Mouse (Mus musculus) heart, embryonic 16.5 days (tissue): ENCODE data around the gene Cd248. TPM values are rescaled to one million over a fixed set of nuclear protein-coding genes. Genes with fewer than 3 reads are reported as not detected.

Experiments
- ATAC-seq: fragments of 200-750 bp; cut with Nextera tagmentation; replicated peaks from 2 replicates; pipeline ENCODE4 v1.8.0; 2017; ENCODE audit warnings: moderate number of reproducible peaks; ENCODE audit not compliant: insufficient read depth, low FRiP score; ENCODE audit errors: extremely low read depth
- H3K27ac ChIP-seq: fragments of 300-500 bp; sonication (generic); 2 replicates; pipeline ENCODE4 v1.5.1; 2014; ENCODE audit warnings: mild to moderate bottlenecking, low read length, control low read depth, moderate library complexity
- H3K27me3 ChIP-seq: fragments of 300-500 bp; sonication (generic); 2 replicates; pipeline ENCODE4 v1.6.1; 2014; ENCODE audit warnings: low read length, mixed read lengths; ENCODE audit not compliant: control insufficient read depth, insufficient read depth
- H3K36me3 ChIP-seq: fragments of 300-500 bp; sonication (generic); 2 replicates; pipeline ENCODE4 v1.6.1; 2014; ENCODE audit not compliant: control insufficient read depth, insufficient read depth
- H3K4me1 ChIP-seq: fragments of 300-500 bp; sonication (generic); 2 replicates; pipeline ENCODE4 v1.6.1; 2014; ENCODE audit warnings: low read length, mixed read lengths; ENCODE audit not compliant: control insufficient read depth, insufficient read depth
- H3K4me2 ChIP-seq: fragments of 300-500 bp; sonication (generic); 2 replicates; pipeline ENCODE4 v1.6.1; 2014; ENCODE audit warnings: low read depth, mild to moderate bottlenecking, control low read depth, low read length
- H3K4me3 ChIP-seq: fragments of 300-500 bp; sonication (generic); 2 replicates; pipeline ENCODE4 v1.5.1; 2014; ENCODE audit warnings: mild to moderate bottlenecking, control low read depth, low read length
- H3K9ac ChIP-seq: fragments of 300-500 bp; sonication (generic); 2 replicates; pipeline ENCODE4 v1.6.1; 2014; ENCODE audit warnings: low read length, control low read depth
- H3K9me3 ChIP-seq: fragments of 300-500 bp; sonication (generic); replicated peaks from 2 replicates; pipeline ENCODE4 v1.6.1; 2016; ENCODE audit warnings: low read length; ENCODE audit not compliant: control insufficient read depth
- WGBS: fragments of 180-500 bp; shearing (Covaris S2); extraction: QIAGEN DNeasy Blood & Tissue Kit; methylation state at CpG from one replicate; pipeline ENCODE4 v1.1.7; 2014; 5-methylcytosine and 5-hydroxymethylcytosine counted together
- polyA plus RNA-seq: library from polyadenylated mRNA; unstranded; fragments of >200 nt; fragmentation: Nextera tagmentation; extraction: Ambion mirVana; gene quantifications from 2 replicates; pipeline ENCODE4 v1.2.1, GENCODE M21; 2015

Gene Cd248
- polyA plus RNA-seq, 1 experiment from 2014 or later: 23.4 TPM

DNA sequence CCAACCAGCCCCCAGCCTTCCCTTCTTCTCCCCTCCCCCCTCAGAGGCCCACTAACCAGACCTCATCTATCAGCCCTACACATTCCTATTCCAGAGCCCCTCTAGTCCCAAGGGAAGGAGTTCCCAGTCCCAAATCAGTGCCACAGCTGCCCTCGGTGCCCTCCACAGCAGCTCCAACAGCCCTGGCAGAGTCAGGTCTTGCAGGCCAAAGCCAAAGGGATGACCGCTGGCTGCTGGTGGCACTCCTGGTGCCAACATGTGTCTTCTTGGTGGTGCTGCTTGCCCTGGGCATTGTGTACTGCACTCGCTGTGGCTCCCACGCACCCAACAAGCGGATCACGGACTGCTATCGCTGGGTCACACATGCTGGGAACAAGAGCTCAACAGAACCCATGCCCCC lies 2.1 kb downstream of the Cd248 start:
- no peak overlapping the region for H3K9ac ChIP-seq
- H3K9me3 ChIP-seq: no peaks in the 10 kb centered on the region

DNA sequence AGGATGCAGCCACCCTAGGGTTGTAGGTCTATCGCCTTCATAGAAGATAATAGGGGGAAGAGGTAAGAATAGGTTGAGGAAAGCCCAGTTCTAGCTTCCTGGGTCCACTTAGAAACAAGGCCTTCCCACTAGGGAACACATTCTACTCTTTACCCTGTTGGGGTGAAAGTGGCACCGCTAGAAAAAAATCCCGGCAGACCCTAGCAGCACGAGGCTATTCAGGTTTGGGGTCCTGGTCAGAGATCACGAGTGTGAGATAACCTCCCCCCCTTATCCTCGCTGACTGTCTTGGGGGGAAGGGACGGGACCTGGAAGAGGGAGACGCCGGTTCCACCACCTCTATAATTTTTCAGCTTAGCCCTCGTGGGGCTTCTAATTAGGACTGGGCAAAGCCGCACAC lies 3.2 kb downstream of the Cd248 start:
- 23% methylated on average over 11 of the region's 11 CpGs for WGBS
- no peaks in the 10 kb centered on the region for H3K9me3 ChIP-seq
- peak overlapping the region; percentile 59 for H3K4me3 ChIP-seq
- peak overlapping the region; percentile 43 for H3K27ac ChIP-seq
- H3K9ac ChIP-seq: peak overlapping the region; percentile 69
- ATAC-seq: no peak
- peaks cover 24% of the 10 kb centered on the region for H3K4me1 ChIP-seq
- H3K27me3 ChIP-seq: peaks cover 22% of the 10 kb centered on the region
- no peaks in the 10 kb centered on the region for H3K36me3 ChIP-seq
- H3K4me2 ChIP-seq: peak overlapping the region; percentile 65

More for the DNA sequence above, 2.1 kb downstream of the Cd248 start:
- no peaks in the 10 kb centered on the region for H3K36me3 ChIP-seq
- H3K4me1 ChIP-seq: peaks cover 24% of the 10 kb centered on the region
- H3K4me2 ChIP-seq: peak overlapping the region; percentile 95
- no peak for ATAC-seq
- 77% methylated on average over 7 of the region's 7 CpGs for WGBS
- H3K27ac ChIP-seq: no peak overlapping the region
- H3K4me3 ChIP-seq: no peak overlapping the region
- H3K27me3 ChIP-seq: peaks cover 22% of the 10 kb centered on the region

DNA sequence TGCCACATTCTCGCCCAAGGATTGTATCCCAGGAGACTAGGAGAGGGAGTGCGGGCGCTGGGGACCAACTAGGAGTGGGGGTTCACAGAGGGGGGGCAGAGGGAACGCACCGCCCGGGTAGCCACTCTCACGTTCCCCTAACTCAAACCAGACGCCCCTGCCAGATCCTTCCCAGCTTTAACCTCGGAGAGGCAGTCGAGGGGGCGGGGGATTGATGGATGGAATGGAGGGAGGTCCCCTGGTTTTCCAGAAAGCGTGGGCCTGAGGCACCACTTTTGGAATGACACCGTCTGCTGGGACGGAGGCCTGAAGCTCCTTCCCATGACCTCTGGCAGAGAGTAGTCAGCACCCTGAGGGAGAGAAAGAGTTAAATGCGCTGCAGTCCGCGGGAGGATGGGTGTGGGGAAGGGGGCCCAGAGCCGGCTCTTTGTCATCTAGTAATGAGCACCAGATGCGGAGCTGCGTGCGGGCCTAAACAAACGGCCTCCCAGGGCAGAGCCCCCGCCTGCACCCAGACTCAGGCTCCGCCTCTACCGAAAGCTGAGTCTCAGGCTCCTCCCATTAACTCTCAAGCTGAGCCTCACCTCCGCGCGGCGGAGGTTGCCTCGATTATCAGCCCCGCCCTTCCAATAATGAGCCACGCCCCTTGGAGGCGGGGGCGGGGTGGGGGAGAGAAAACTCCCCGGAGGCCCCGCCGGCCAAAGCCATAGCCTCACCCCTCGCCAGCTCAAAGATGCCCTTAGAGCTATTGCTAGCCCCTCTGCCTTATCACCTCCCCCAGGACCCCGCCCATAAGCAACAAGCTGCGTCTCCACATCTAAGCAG lies 3.9 kb downstream of the Cd248 start:
- H3K36me3 ChIP-seq: no peaks in the 10 kb centered on the region
- peak; percentile 75 for ATAC-seq
- H3K4me1 ChIP-seq: peaks cover 23% of the 10 kb centered on the region
- peak overlapping the region; percentile 65 for H3K4me2 ChIP-seq
- peak overlapping the region; percentile 59 for H3K4me3 ChIP-seq
- peak overlapping the region; percentile 43 for H3K27ac ChIP-seq
- 3% methylated on average over 40 of the region's 40 CpGs for WGBS
- no peaks in the 10 kb centered on the region for H3K9me3 ChIP-seq
- peak overlapping the region; percentile 69 for H3K9ac ChIP-seq
- H3K27me3 ChIP-seq: peaks cover 22% of the 10 kb centered on the region

DNA sequence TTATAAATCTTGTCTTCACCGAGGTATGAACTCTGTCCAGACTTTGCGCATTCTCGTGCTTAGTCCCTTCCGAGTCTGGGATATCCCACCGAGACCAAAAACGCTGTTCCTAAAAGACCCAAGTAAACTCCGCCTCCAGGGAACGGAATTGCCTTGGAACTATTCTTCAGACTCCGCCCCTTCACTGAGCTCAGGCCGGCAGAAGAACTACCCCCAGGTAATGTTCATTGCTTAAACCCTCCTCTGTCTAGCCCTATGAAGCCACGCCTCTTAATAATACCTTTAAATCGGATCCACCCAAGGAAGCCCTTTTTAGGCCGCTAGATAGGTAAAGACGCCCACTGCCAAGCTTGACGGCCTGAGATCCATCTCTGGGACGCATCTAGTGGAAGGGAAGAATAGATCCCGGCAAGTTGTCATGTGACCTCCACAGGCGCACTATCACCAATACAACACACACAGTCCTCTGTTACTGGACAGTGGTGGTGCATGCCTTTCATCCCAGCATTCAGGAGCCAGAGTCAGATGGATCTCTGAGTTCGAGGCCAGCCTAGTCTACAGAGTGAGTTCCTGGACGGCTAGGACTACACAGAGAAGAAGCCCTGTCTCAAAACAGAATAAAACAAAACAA lies 4.6 kb downstream of the Cd248 start:
- no peaks in the 10 kb centered on the region for H3K36me3 ChIP-seq
- H3K4me1 ChIP-seq: peaks cover 16% of the 10 kb centered on the region
- 0 out of 2 replicates have a peak overlapping the region, but pooled peaks have one; percentile 3 for H3K9ac ChIP-seq
- H3K4me3 ChIP-seq: peak overlapping the region; percentile 59
- H3K9me3 ChIP-seq: no peaks in the 10 kb centered on the region
- H3K27ac ChIP-seq: peak overlapping the region; percentile 15; the same call in 1 of the 2 replicates
- peaks cover 22% of the 10 kb centered on the region for H3K27me3 ChIP-seq
- no peak for ATAC-seq
- peak overlapping the region; percentile 65 for H3K4me2 ChIP-seq
- 2% methylated on average over 20 of the region's 20 CpGs for WGBS

DNA sequence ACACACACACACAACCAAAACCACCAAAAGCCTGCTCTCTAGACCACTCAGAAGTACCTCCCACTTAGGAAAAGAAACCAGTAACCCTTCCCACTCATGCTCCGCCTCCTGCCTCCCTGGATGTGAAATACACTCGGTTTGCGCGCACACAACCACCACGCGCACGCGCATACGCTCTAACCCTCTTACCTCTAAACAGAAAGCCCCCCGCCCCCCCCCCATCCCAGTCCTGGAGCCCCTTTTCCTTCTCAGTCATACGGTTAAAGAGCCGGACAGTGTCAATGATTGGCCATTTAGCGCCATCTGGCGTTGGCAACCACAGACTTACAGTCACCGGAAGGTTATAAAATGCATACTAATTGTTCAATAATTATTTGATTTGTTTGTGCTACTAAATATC lies 5.2 kb downstream of the Cd248 start:
- H3K9ac ChIP-seq: no peak overlapping the region
- under 1% methylated on average over 15 of the region's 15 CpGs for WGBS
- H3K4me2 ChIP-seq: peak overlapping the region; percentile 65
- no peaks in the 10 kb centered on the region for H3K36me3 ChIP-seq
- peak overlapping the region; percentile 59 for H3K4me3 ChIP-seq
- H3K4me1 ChIP-seq: peaks cover 14% of the 10 kb centered on the region
- ATAC-seq: no peak
- no peak overlapping the region for H3K27ac ChIP-seq
- no peaks in the 10 kb centered on the region for H3K9me3 ChIP-seq
- H3K27me3 ChIP-seq: peaks cover 22% of the 10 kb centered on the region

DNA sequence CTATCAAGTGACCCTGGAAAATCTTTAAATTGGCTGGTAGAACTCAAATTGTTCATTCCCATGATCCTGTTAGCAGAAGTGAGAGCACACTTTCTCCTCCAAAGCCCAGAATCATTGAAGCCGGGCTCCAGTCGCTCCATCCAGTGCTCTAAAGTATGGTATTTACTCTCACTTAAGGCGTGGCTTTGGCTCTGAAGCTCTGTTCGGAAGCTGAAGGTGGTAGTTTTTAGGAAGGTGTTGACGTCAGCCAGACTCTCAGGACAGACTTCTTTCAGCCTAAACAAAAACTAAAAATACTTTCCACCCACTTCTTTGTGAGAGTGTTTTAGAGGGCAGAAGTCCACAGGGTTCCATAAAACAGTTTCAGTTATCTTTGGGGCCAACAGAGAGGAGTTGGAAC lies 5.6 kb downstream of the Cd248 start:
- no peak overlapping the region for H3K9ac ChIP-seq
- H3K27me3 ChIP-seq: peaks cover 21% of the 10 kb centered on the region
- H3K4me3 ChIP-seq: no peak overlapping the region
- no peak overlapping the region for H3K27ac ChIP-seq
- WGBS: 32% methylated on average over 5 of the region's 5 CpGs
- no peak for ATAC-seq
- peaks cover 9% of the 10 kb centered on the region for H3K4me1 ChIP-seq
- H3K4me2 ChIP-seq: no peak overlapping the region
- H3K36me3 ChIP-seq: no peaks in the 10 kb centered on the region
- H3K9me3 ChIP-seq: no peaks in the 10 kb centered on the region

DNA sequence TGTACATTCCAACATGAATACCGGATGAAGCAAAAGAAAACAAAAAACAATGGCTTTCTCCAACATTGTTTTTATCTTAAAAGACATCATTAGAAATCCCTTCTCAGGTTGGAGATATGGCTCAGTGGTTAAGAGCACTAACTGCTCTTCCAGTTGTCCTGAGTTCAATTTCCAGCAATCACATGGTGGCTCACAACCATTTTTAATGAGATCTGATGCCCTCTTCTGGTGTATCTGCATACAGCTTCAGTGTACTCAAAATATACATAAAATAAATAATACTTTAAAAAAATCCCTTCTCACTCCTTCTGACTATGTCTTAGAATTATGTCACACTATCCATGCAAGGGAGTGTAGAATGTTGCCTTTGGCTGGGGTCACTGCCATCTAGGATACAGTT lies 11.4 kb downstream of the Cd248 start:
- no peak overlapping the region for H3K4me2 ChIP-seq
- H3K27ac ChIP-seq: no peak overlapping the region
- peaks cover 42% of the 10 kb centered on the region for H3K27me3 ChIP-seq
- no peak overlapping the region for H3K4me3 ChIP-seq
- H3K9ac ChIP-seq: no peak overlapping the region
- H3K4me1 ChIP-seq: no peaks in the 10 kb centered on the region
- no peaks in the 10 kb centered on the region for H3K36me3 ChIP-seq
- 88% methylated on average over 1 of the region's 1 CpGs for WGBS
- H3K9me3 ChIP-seq: no peaks in the 10 kb centered on the region
- ATAC-seq: no peak

DNA sequence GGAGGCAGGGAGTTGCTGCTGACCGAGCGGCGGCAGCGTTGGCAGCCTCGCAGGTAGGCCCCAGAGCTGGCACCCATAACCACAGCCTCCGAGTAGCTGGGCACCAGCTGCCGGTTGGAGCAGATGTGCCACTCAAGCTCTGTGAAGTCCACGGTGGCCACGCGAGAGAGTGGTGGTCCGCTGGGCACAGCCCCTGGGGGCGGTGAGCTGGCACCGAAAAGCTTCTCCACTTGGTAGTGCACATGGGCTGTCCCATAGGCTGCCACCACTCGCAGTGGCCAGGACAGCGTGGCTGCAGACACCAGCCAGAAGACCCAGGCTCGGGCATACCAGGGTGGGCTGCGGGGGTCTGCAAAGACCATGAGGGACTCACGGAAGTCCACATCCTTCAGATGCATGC lies 14.1 kb downstream of the Cd248 start:
- no peak overlapping the region for H3K4me3 ChIP-seq
- no peaks in the 10 kb centered on the region for H3K9me3 ChIP-seq
- peaks cover 3% of the 10 kb centered on the region for H3K4me1 ChIP-seq
- H3K36me3 ChIP-seq: no peaks in the 10 kb centered on the region
- no peak overlapping the region for H3K9ac ChIP-seq
- no peak for ATAC-seq
- H3K4me2 ChIP-seq: no peak overlapping the region
- 65% methylated on average over 18 of the region's 18 CpGs for WGBS
- H3K27me3 ChIP-seq: peaks cover 62% of the 10 kb centered on the region
- no peak overlapping the region for H3K27ac ChIP-seq

DNA sequence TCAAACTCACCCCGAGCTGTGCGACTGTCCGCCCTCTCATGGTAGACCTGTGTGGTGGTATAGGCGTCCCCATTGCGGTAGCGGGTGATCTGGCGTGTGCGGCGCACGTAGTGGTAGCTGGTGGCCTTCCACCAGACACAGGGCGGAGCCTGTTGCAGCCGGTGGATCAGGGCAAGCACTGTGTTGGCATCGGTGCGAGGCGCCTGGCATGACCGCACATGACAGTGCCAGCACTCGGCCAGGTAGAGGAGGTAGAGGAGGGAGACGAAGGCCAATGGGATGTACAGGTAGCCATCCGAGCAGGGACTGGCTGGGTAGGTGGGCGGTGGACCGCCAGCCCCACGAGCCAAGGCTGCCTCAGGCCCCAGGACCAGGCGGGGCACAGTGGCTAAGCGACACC lies 14.7 kb downstream of the Cd248 start:
- H3K9me3 ChIP-seq: no peaks in the 10 kb centered on the region
- 62% methylated on average over 24 of the region's 24 CpGs for WGBS
- no peak for ATAC-seq

More for the DNA sequence above, 14.7 kb downstream of the Cd248 start:
- Histone ChIP-seq H3K36me3 (no peaks in the 10 kb centered on the region), H3K27ac (no peak overlapping the region), H3K9ac (no peak overlapping the region), H3K4me2 (no peak overlapping the region), H3K4me1 (peaks cover 7% of the 10 kb centered on the region), H3K4me3 (no peak overlapping the region), H3K27me3 (peaks cover 62% of the 10 kb centered on the region)
